Mouse (Mus musculus) brain, embryonic 18.5 days (tissue): ENCODE measurements at regions not wholly inside any gene's neighbourhood (a gene's known extent, or its start where the extent isn't known, plus 50 kb on each side); places are given as distances from the start of the nearest gene placed in this dataset.

Source experiments
- DNase-seq: peaks from one replicate; pipeline ENCODE4 v3.0.0-alpha.2; 2012; ENCODE audit warnings: low read depth, low spot score

GRCm38 (mm10) chr15:97127771-97128170 is 72.0 kb upstream of the Slc38a4 start:
- no peak for DNase-seq

- no peak for DNase-seq
These were observed 70.4 kb upstream of the Slc38a4 start for GRCm38 (mm10) chr15:97125836-97126822.

GRCm38 (mm10) chr15:97122263-97122662 is 66.5 kb upstream of the Slc38a4 start:
- no peak for DNase-seq

GRCm38 (mm10) chr15:97112452-97113200 is 56.9 kb upstream of the Slc38a4 start:
- no peak for DNase-seq

- DNase-seq: no peak
These were observed 55.8 kb upstream of the Slc38a4 start for GRCm38 (mm10) chr15:97111320-97112192.

- no peak for DNase-seq
These were observed 52.0 kb upstream of the Slc38a4 start for GRCm38 (mm10) chr15:97107779-97108178.

GRCm38 (mm10) chr15:97106556-97106955 is 50.8 kb upstream of the Slc38a4 start:
- no peak for DNase-seq
